Mouse (Mus musculus) ES-E14 (cell line): ENCODE measurements at regions not wholly inside any gene's neighbourhood (a gene's known extent, or its start where the extent isn't known, plus 50 kb on each side); places are given as distances from the start of the nearest gene placed in this dataset.

Source experiments
- HCFC1 ChIP-seq: IDR thresholded peaks from 2 replicates; pipeline ENCODE4 v1.6.1; 2012; ENCODE audit warnings: low read length, inconsistent platforms, borderline replicate concordance; ENCODE audit not compliant: insufficient read depth
- MAFK ChIP-seq: IDR thresholded peaks from 2 replicates; pipeline ENCODE4 v1.6.1; 2014; ENCODE audit warnings: mild to moderate bottlenecking, low read depth, low read length, inconsistent platforms; ENCODE audit not compliant: insufficient read depth
- ZC3H11A ChIP-seq: IDR thresholded peaks from 2 replicates; pipeline ENCODE4 v1.6.1; 2012; ENCODE audit warnings: low read depth, mild to moderate bottlenecking, inconsistent platforms, low read length, borderline replicate concordance
- ZNF384 ChIP-seq: IDR thresholded peaks from 2 replicates; pipeline ENCODE4 v1.6.1; 2012; ENCODE audit warnings: low read depth, low read length, inconsistent platforms

DNA sequence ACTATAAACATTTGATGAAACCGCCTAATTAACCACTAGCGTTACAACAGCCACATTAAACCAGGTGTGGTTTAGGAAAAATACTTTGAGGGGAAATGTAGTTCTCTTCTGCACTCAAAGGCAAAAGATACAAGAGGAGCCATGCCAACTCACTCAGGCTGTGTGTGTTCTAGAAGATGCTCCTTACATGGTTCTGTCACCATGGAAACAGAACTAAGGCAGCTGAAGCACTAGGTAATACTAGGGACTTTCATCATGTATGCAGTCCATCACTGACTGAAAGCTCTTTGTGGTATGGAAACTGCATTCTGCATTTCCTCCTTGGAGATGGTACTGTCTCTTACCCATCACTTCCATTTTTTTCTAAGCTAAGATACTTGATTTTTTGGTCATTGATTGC is 87.6 kb upstream of the Creb5 start:
- TF ChIP-seq ZC3H11A (no peak), ZNF384 (no peak), MAFK (no peak), HCFC1 (no peak)
